10 mouse cellular contexts compared by ENCODE assay signal in the genomic region with DNA sequence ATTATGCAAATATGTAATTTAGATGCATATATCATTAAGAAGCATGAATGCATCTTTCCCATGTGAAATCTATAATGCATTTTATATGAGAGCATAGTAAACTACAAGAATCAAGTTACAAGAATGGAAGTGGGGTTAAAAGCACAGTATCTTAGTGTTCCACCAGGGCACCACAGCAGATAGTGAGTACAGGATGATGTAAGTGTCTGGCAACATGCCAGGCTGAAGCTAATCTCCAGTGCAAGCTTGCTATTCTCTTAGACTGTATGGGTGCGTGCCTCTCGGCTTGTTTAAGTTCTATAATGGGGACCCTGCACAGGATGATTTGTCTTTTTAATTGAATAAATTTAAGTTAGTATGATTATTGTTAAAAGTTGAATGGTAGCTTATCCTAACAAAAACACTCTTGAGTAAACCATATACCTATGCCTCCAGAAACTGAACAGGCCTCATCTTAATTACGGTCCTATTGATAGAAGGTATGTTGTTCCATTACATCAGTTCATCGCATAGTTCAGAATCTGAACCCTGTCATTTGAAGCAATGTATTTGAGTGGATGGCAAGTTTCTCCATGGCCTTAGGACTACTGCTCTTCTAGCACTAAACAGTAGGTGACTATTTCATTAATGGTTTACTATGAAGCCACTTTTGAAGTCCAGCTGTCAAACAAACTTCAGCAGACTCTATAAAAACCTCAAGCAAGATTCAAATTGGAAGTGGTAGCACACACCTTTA. TPM values are rescaled to one million over a fixed set of nuclear protein-coding genes. Genes with fewer than 3 reads are reported as not detected.
DNase-seq lines count a peak whose midpoint lies in the region; ATAC-seq lines count a peak whose summit lies in the region.
"Had no signal": no experiment of that assay in that cellular context is flagged by ENCODE, and none has a peak within 500 bp of the region (broad histone marks: within the 10 kb centered on the region; RNA-seq: fewer than 3 reads in every experiment).

No protein-coding gene starts in this region.

- ATAC-seq in hindbrain, embryonic 16.5 days, result peak; percentile 76
- ATAC-seq in liver, embryonic 12.5 days, result peak; percentile 96

- no peak overlapping the region for H3K27ac ChIP-seq in hindbrain, embryonic 16.5 days (ENCODE audit: low read depth, low read length)
- peak overlapping the region; percentile 3; the same call in 1 of the 2 replicates for H3K27ac ChIP-seq in liver, embryonic 12.5 days
- H3K27ac ChIP-seq: embryonic facial prominence, embryonic 13.5 days; neural tube, embryonic 12.5 days had no signal

- H3K9me3 ChIP-seq in hindbrain, embryonic 16.5 days (ENCODE audit: control insufficient read depth, low read length), result no peaks in the 10 kb centered on the region
- no peaks in the 10 kb centered on the region for H3K9me3 ChIP-seq in liver, embryonic 12.5 days (replicated peaks)
- H3K9me3 ChIP-seq: embryonic facial prominence, embryonic 13.5 days; neural tube, embryonic 12.5 days had no signal

- H3K4me1 ChIP-seq in hindbrain, embryonic 16.5 days (ENCODE audit: control insufficient read depth, insufficient read depth, low read depth, low read length), result no peaks in the 10 kb centered on the region
- H3K4me1 ChIP-seq in liver, embryonic 12.5 days, result peaks cover 12% of the 10 kb centered on the region; the same call in 1 of the 2 replicates
- H3K4me1 ChIP-seq: embryonic facial prominence, embryonic 13.5 days; neural tube, embryonic 12.5 days had no signal

- no peak overlapping the region for H3K9ac ChIP-seq in hindbrain, embryonic 16.5 days (ENCODE audit: low read depth, low read length)
- no peak overlapping the region for H3K9ac ChIP-seq in liver, embryonic 12.5 days
- H3K9ac ChIP-seq: embryonic facial prominence, embryonic 13.5 days; neural tube, embryonic 12.5 days had no signal

- peak; percentile 41 to 45 for DNase-seq in right cerebral cortex, adult 2 months (ENCODE audit: low spot score in 2 of 2)
- no peak for DNase-seq in right cerebral cortex, postnatal 36 days (ENCODE audit: low spot score in 2 of 2)
- DNase-seq in c-Kit-positive CD71-negative TER-119-negative erythroid progenitor cells, embryonic 14.5 days (ENCODE audit: low read depth), result peak; percentile 59
- DNase-seq in forelimb bud, embryonic 11.5 days (ENCODE audit: low read depth, low spot score), result peak; percentile 26
- DNase-seq in retina, embryonic 14.5 days (ENCODE audit: low spot score), result peak; percentile 44
- DNase-seq in frontal cortex, postnatal 14 days (ENCODE audit: low spot score in 2 of 2), result no peak

- no peaks in the 10 kb centered on the region for H3K27me3 ChIP-seq in hindbrain, embryonic 16.5 days (replicated peaks; ENCODE audit: control insufficient read depth, insufficient read depth, low read length)
- no peaks in the 10 kb centered on the region for H3K27me3 ChIP-seq in liver, embryonic 12.5 days (replicated peaks)
- H3K27me3 ChIP-seq: embryonic facial prominence, embryonic 13.5 days; neural tube, embryonic 12.5 days had no signal

- H3K36me3 ChIP-seq in hindbrain, embryonic 16.5 days (ENCODE audit: control insufficient read depth, insufficient read depth, low read length), result peaks cover 13% of the 10 kb centered on the region
- peaks cover 31% of the 10 kb centered on the region for H3K36me3 ChIP-seq in liver, embryonic 12.5 days

- 63% methylated on average over 4 of the region's 4 CpGs for WGBS in hindbrain, embryonic 16.5 days
- WGBS in liver, embryonic 12.5 days (ENCODE audit: insufficient replicate concordance), result 59% methylated on average over 4 of the region's 4 CpGs

- no peak overlapping the region for H3K4me2 ChIP-seq in hindbrain, embryonic 16.5 days (ENCODE audit: low read length)
- no peak overlapping the region for H3K4me2 ChIP-seq in liver, embryonic 12.5 days
- H3K4me2 ChIP-seq: embryonic facial prominence, embryonic 13.5 days; neural tube, embryonic 12.5 days had no signal

- H3K4me3 ChIP-seq in hindbrain, embryonic 16.5 days (ENCODE audit: low read length), result no peak overlapping the region
- no peak overlapping the region for H3K4me3 ChIP-seq in liver, embryonic 12.5 days
- H3K4me3 ChIP-seq: embryonic facial prominence, embryonic 13.5 days; neural tube, embryonic 12.5 days had no signal

RNA-seq across cellular contexts. Expression of gene Lysmd4, which starts 37.7 kb away (rescaled TPM):
- 37.5 and 41.2 TPM in 2 replicates for polyA plus RNA-seq in hindbrain, embryonic 16.5 days (2015; fragmentation: Nextera tagmentation; extraction: Ambion mirVana)
- polyA plus RNA-seq in liver, embryonic 12.5 days (2016; fragmentation: Nextera tagmentation; extraction: Ambion mirVana), result 3.8 and 4.4 TPM in 2 replicates

Comparison
In these comparisons a context has a peak if more than half of its experiments do, and no peak if none do; other contexts are left out.
1. DNase-seq: peak in right cerebral cortex, adult 2 months (2 of 2), c-Kit-positive CD71-negative TER-119-negative erythroid progenitor cells, embryonic 14.5 days (single experiment), forelimb bud, embryonic 11.5 days (single experiment) and retina, embryonic 14.5 days (single experiment); none in right cerebral cortex, postnatal 36 days (0 of 2) and frontal cortex, postnatal 14 days (0 of 2).